Mouse (Mus musculus) C2C12 (cell line): Measurements from ENCODE around the gene Apip. TPM values are rescaled to one million over a fixed set of nuclear protein-coding genes. Genes with fewer than 3 reads are reported as not detected.

ENCODE experiments used
- H3K27me3 ChIP-seq: one replicate; pipeline ENCODE4 v1.6.1; 2011; ENCODE audit not compliant: control insufficient read depth, insufficient read depth, insufficient read length
- H3K36me3 ChIP-seq: one replicate; pipeline ENCODE4 v1.6.1; 2011; ENCODE audit not compliant: control insufficient read depth, insufficient read depth
- H3K4me3 ChIP-seq: one replicate; pipeline ENCODE4 v1.5.1; 2011; ENCODE audit warnings: mild to moderate bottlenecking, control low read depth; ENCODE audit not compliant: poor library complexity, insufficient read depth, severe bottlenecking
- H3K79me2 ChIP-seq: one replicate; pipeline ENCODE4 v1.6.1; 2011; ENCODE audit not compliant: control insufficient read depth, insufficient read depth
- H3K79me3 ChIP-seq: one replicate; pipeline ENCODE4 v1.6.1; 2011; ENCODE audit warnings: low read depth, control low read depth
- H3ac ChIP-seq: one replicate; pipeline ENCODE3; 2011; ENCODE audit warnings: low read depth; ENCODE audit not compliant: control insufficient read depth, insufficient read length
- CEBPB ChIP-seq: IDR thresholded peaks from one replicate; pipeline ENCODE4 v1.6.1; 2011; ENCODE audit warnings: low read depth, mild to moderate bottlenecking, control low read depth, moderate library complexity
- CTCF ChIP-seq: IDR thresholded peaks from one replicate; pipeline ENCODE4 v1.5.1; 2011; ENCODE audit not compliant: control insufficient read depth, insufficient read depth, insufficient read length
- FOSL1 ChIP-seq: IDR thresholded peaks from one replicate; pipeline ENCODE4 v1.8.0; 2011; ENCODE audit warnings: mild to moderate bottlenecking, low read length; ENCODE audit not compliant: poor library complexity, insufficient read depth, severe bottlenecking
- MAX ChIP-seq: IDR thresholded peaks from one replicate; pipeline ENCODE4 v1.6.1; 2011; ENCODE audit warnings: mild to moderate bottlenecking, control low read depth
- MYOD1 ChIP-seq: IDR thresholded peaks from one replicate; pipeline ENCODE4 v1.6.1; 2011; ENCODE audit warnings: low read depth; ENCODE audit not compliant: control insufficient read depth, insufficient read length
- MYOG ChIP-seq: IDR thresholded peaks from one replicate; pipeline ENCODE4 v1.6.1; 2011; ENCODE audit not compliant: control insufficient read depth, insufficient read length; ENCODE audit errors: extremely low read depth
- USF1 ChIP-seq: IDR thresholded peaks from one replicate; pipeline ENCODE4 v1.6.1; 2011; ENCODE audit warnings: low read depth, mild to moderate bottlenecking, control low read depth, moderate library complexity
- polyA plus RNA-seq: library from polyadenylated mRNA; unstranded; fragments of >200 nt; fragmentation: generic; extraction: Trizol; gene quantifications from one replicate; pipeline ENCODE4 v1.2.1, GENCODE M21; 2012; ENCODE audit warnings: missing spikeins

Gene Apip
- polyA plus RNA-seq, 1 experiment: 27.7 TPM

DNA sequence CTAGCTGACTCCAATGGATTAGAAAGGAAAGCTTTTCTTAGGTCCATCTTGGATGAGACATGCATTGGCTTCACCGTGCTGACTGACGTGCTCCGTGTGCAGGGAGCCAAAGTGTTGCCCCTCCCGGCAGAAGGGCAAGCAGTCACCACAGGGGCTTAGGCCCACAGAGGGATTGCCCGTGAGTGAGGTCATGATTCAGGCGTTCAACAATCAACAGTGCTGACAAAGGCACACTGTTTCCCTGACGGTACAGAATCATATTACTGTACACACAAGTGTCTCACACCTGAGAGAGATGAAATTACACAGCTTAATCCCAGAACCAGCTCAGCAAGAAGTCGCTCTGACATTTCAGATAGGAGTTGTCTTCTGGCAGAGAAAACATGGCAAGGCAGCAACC lies 38.2 kb downstream of the Apip start:
- no peak overlapping the region for H3ac ChIP-seq
- TF ChIP-seq USF1 (no peak), CEBPB (no peak), FOSL1 (no peak), MYOD1 (no peak), CTCF (no peak), MAX (no peak), MYOG (no peak)

DNA sequence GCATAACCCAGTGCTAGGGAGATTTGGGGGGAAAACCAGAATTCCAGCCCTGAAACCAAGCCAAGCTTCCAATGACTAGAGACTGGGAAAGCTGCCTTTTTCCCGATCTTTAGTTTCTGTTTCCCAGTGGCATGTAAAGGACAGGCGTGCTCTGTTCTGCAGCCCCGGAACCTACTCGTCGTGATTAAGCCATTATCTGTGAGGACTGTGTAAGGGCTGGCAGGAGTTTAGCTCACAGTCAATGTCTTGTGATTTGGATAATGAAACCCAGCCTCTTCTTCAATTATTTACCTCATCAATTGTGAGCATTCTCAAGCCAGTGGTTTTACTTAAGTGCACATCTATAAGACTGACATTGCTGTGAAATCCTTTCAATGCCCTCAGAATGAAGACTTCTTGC lies 43.7 kb downstream of the Apip start:
- no peaks in the 10 kb centered on the region for H3K36me3 ChIP-seq
- TF ChIP-seq CEBPB (no peak), CTCF (no peak), MYOG (no peak), USF1 (no peak), FOSL1 (no peak), MAX (no peak), MYOD1 (no peak)
- H3K79me3 ChIP-seq: no peaks in the 10 kb centered on the region
- no peak overlapping the region for H3ac ChIP-seq
- H3K79me2 ChIP-seq: no peaks in the 10 kb centered on the region
- no peak overlapping the region for H3K4me3 ChIP-seq
- peaks cover 24% of the 10 kb centered on the region for H3K27me3 ChIP-seq

More for the DNA sequence above, 38.2 kb downstream of the Apip start:
- Histone ChIP-seq H3K27me3 (peaks cover 18% of the 10 kb centered on the region), H3K4me3 (no peak overlapping the region), H3K79me2 (no peaks in the 10 kb centered on the region), H3K79me3 (no peaks in the 10 kb centered on the region), H3K36me3 (no peaks in the 10 kb centered on the region)

- no peaks in the 10 kb centered on the region for H3K79me3 ChIP-seq
- TF ChIP-seq CEBPB (no peak), FOSL1 (no peak), MYOG (no peak), USF1 (no peak), MYOD1 (no peak)
- no peaks in the 10 kb centered on the region for H3K79me2 ChIP-seq
- H3K4me3 ChIP-seq: no peak overlapping the region
- H3ac ChIP-seq: no peak overlapping the region
- H3K36me3 ChIP-seq: no peaks in the 10 kb centered on the region
- peaks cover 21% of the 10 kb centered on the region for H3K27me3 ChIP-seq
Observed at GRCm38 (mm10) chr2:103118324-103119196, 45.1 kb downstream of the Apip start.

DNA sequence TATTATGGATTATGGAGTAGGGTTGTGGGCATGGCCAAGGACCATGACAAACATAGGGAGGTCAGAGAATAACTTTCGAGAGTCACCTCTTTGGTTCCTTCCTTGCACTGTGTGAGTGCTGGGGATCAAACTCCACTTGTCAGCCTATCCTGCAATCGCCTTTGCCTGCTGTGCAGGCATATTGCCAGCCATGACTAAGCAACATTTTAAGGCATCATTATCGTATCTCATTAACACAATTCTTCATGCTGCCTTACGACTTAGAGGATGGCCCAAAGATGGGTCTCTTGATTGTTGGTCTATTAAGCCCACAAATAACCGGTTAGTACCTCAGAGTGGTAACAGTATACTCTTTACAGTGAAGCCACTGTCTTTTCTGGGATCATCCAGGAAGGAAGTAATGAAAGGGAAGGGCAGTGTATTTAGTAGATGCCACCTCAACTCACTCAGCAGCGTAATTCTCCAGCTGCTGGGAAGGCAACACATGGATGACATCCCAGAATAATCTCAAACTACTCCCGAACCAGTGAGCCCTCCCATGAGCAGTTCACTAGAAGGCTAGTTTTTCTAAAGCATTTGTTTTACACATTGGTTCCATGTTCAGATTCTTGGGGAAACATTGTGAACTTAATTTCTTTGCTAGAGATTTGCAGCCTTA lies 45.9 kb downstream of the Apip start:
- H3K27me3 ChIP-seq: peaks cover 16% of the 10 kb centered on the region
- H3K36me3 ChIP-seq: no peaks in the 10 kb centered on the region
- TF ChIP-seq CEBPB (no peak), USF1 (no peak), MYOG (no peak), MYOD1 (no peak), FOSL1 (no peak), MAX (no peak), CTCF (no peak)
- no peak overlapping the region for H3ac ChIP-seq
- H3K4me3 ChIP-seq: no peak overlapping the region
- no peaks in the 10 kb centered on the region for H3K79me3 ChIP-seq
- no peaks in the 10 kb centered on the region for H3K79me2 ChIP-seq

DNA sequence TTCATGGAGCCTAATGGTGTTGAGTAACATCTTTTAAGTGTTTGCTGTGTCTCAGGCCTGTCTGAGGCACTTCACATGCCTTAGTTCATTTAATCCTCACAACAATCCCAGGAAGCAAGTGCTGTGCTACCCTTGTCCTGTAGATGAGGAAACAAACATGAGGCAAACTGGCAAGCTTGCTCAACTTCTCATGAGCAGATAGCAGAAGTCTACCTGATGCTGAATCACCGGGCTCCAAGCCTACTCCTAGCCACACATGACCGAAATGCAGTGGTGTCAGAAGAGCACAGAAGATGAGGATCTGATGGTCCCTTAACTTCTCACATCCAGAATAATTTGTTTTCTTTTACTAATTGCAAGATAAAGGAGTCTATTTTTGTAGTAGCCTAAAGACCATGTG lies 56.2 kb downstream of the Apip start:
- peaks cover 15% of the 10 kb centered on the region for H3K27me3 ChIP-seq
- H3K79me2 ChIP-seq: no peaks in the 10 kb centered on the region
- H3ac ChIP-seq: no peak overlapping the region
- H3K79me3 ChIP-seq: no peaks in the 10 kb centered on the region
- no peak for TF ChIP-seq MYOD1
- H3K4me3 ChIP-seq: no peak overlapping the region
- H3K36me3 ChIP-seq: no peaks in the 10 kb centered on the region

DNA sequence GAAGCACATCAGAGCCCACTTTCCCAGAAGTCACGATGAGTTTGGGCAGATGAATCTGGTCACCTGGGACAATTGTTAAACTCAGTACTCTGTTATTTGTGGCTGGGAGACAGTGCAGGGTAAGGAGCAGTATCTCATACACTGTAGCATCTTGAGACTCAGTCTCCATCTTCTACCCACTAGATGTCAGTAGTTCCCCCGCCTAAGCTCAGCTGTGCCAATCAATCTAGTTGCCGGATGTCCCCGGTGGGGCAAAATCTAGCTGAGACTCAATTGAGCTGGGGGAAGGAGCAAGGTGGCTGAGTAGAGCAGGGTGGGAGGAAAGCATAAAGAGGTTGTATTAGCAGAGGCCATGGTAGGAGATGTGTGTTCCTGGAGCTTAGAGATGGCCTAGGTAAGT lies 57.7 kb downstream of the Apip start:
- Histone ChIP-seq H3K27me3 (peaks cover 11% of the 10 kb centered on the region), H3K79me2 (no peaks in the 10 kb centered on the region), H3K79me3 (no peaks in the 10 kb centered on the region), H3ac (no peak overlapping the region), H3K36me3 (no peaks in the 10 kb centered on the region), H3K4me3 (no peak overlapping the region)
- TF ChIP-seq MYOD1 (peak; percentile 74), MYOG (no peak)
